Mouse (Mus musculus): Measurements from ENCODE around the gene Tmsb10. TPM values are rescaled to one million over a fixed set of nuclear protein-coding genes. Genes with fewer than 3 reads are reported as not detected.

Gene Tmsb10
- polyA plus RNA-seq, 1 experiment = 572 TPM

DNA sequence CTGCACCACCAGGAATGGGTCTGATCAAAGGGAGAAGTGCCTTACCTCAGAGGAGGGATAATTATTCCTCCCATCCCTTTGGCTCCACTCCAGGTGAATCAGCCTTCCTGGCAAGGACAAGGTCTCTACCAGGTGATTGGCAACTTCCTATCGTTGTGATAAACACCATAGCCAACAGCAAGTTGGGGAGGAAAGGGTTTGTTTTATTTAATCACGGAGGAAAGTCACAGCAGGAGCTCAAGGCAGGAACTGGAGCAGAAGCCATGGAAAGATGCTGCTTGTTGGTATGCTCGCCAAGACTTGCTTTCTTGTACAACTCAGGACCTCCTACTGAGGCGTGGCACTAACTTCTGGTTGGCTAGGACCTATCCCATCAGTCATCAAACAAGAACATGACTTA lies 47.3 kb downstream of the Tmsb10 start:
- no peak for DNase-seq (ENCODE audit: low spot score)

Other genes with a start within 250 kb of the Tmsb10 start
- 19.5 and 28.0 TPM in 2 replicates for gene Tcf7l1, start 169.5 kb downstream of the Tmsb10 start, polyA plus RNA-seq (2012; rRNA removed)
- gene Kcmf1, start 58.8 kb downstream of the Tmsb10 start, polyA plus RNA-seq (2012; rRNA removed) = 69.2 and 75.1 TPM in 2 replicates

Measured in urinary bladder, adult 2 months (tissue).